Mouse (Mus musculus) neural tube, embryonic 14.5 days (tissue): ENCODE data around the gene Rad9b. TPM values are rescaled to one million over a fixed set of nuclear protein-coding genes. Genes with fewer than 3 reads are reported as not detected.
A peak's percentile ranks its signal among the peaks of the same experiment; 100 is the strongest.

Experiments
- ATAC-seq: fragments of 200-750 bp; cut with Nextera tagmentation; 2 replicates; pipeline ENCODE4 v1.8.0; 2017; ENCODE audit warnings: low read depth, mild to moderate bottlenecking, moderate TSS enrichment, moderate library complexity
- H3K27ac ChIP-seq: fragments of 300-500 bp; sonication (generic); 2 replicates; pipeline ENCODE4 v1.5.1; 2014; ENCODE audit warnings: low read depth, mild to moderate bottlenecking, control low read depth, low read length, moderate library complexity, mixed read lengths
- H3K27me3 ChIP-seq: fragments of 300-500 bp; sonication (generic); 2 replicates; pipeline ENCODE4 v1.6.1; 2014; ENCODE audit warnings: low read length; ENCODE audit not compliant: control insufficient read depth, insufficient read depth
- H3K36me3 ChIP-seq: fragments of 300-500 bp; sonication (generic); 2 replicates; pipeline ENCODE4 v1.6.1; 2014; ENCODE audit warnings: low read length, mixed read lengths; ENCODE audit not compliant: control insufficient read depth, insufficient read depth
- H3K4me1 ChIP-seq: fragments of 300-500 bp; sonication (generic); 2 replicates; pipeline ENCODE4 v1.6.1; 2014; ENCODE audit warnings: low read length; ENCODE audit not compliant: control insufficient read depth, insufficient read depth
- H3K4me2 ChIP-seq: fragments of 300-500 bp; sonication (generic); 2 replicates; pipeline ENCODE4 v1.6.1; 2014; ENCODE audit warnings: mild to moderate bottlenecking, low read depth, low read length, control low read depth
- H3K4me3 ChIP-seq: fragments of 300-500 bp; sonication (generic); 2 replicates; pipeline ENCODE4 v1.5.1; 2014; ENCODE audit warnings: low read depth, low read length, control low read depth, mixed read lengths
- H3K9ac ChIP-seq: fragments of 300-500 bp; sonication (generic); replicated peaks from 2 replicates; pipeline ENCODE4 v1.6.1; 2014; ENCODE audit warnings: low read depth, mild to moderate bottlenecking, control low read depth, low read length, mixed read lengths
- H3K9me3 ChIP-seq: fragments of 300-500 bp; sonication (generic); 2 replicates; pipeline ENCODE4 v1.6.1; 2016; ENCODE audit warnings: low read length; ENCODE audit not compliant: control insufficient read depth
- WGBS: fragments of 180-500 bp; shearing (Covaris S2); extraction: QIAGEN DNeasy Blood & Tissue Kit; methylation state at CpG from one replicate; pipeline ENCODE4 v1.1.7; 2014; 5-methylcytosine and 5-hydroxymethylcytosine counted together
- polyA plus RNA-seq: library from polyadenylated mRNA; unstranded; fragments of >200 nt; fragmentation: Nextera tagmentation; extraction: Ambion mirVana; gene quantifications from 2 replicates; pipeline ENCODE4 v1.2.1, GENCODE M21; 2014

Gene Rad9b
- polyA plus RNA-seq, 1 experiment from 2014 or later = 24.7 TPM

- no peak overlapping the region for H3K4me2 ChIP-seq
- H3K4me3 ChIP-seq = no peak overlapping the region
- 88% methylated on average over 8 of the region's 8 CpGs for WGBS
- peaks cover 6% of the 10 kb centered on the region; the same call in 1 of the 2 replicates for H3K36me3 ChIP-seq
- H3K9me3 ChIP-seq = no peaks in the 10 kb centered on the region
- no peak overlapping the region for H3K9ac ChIP-seq
- no peak for ATAC-seq
- no peak overlapping the region for H3K27ac ChIP-seq
- no peaks in the 10 kb centered on the region for H3K4me1 ChIP-seq
- no peaks in the 10 kb centered on the region for H3K27me3 ChIP-seq
Measured at GRCm38 (mm10) chr5:122310699-122311098, 43.3 kb downstream of the Rad9b start.

GRCm38 (mm10) chr5:122306536-122306935, 47.5 kb downstream of the Rad9b start:
- no peak overlapping the region for H3K27ac ChIP-seq
- 91% methylated on average over 3 of the region's 3 CpGs for WGBS
- no peaks in the 10 kb centered on the region for H3K9me3 ChIP-seq
- ATAC-seq = no peak
- no peak overlapping the region for H3K4me3 ChIP-seq
- no peaks in the 10 kb centered on the region for H3K27me3 ChIP-seq
- H3K9ac ChIP-seq = no peak overlapping the region
- H3K4me1 ChIP-seq = peaks cover 9% of the 10 kb centered on the region
- H3K4me2 ChIP-seq = no peak overlapping the region
- peaks cover 6% of the 10 kb centered on the region; the same call in 1 of the 2 replicates for H3K36me3 ChIP-seq

- Histone ChIP-seq H3K27me3 (no peaks in the 10 kb centered on the region), H3K27ac (no peak overlapping the region), H3K36me3 (0 out of 2 replicates have a peak, but pooled peaks cover 6% of the 10 kb centered on the region), H3K4me1 (peaks cover 9% of the 10 kb centered on the region), H3K4me2 (no peak overlapping the region), H3K4me3 (no peak overlapping the region), H3K9ac (no peak overlapping the region), H3K9me3 (no peaks in the 10 kb centered on the region)
- ATAC-seq = no peak
- whole genome bisulfite sequencing = 94% methylated on average over 7 of the region's 7 CpGs
Measured at GRCm38 (mm10) chr5:122305472-122305871, 48.6 kb downstream of the Rad9b start.

- H3K27ac ChIP-seq = no peak overlapping the region
- no peak overlapping the region for H3K9ac ChIP-seq
- no peak overlapping the region for H3K4me2 ChIP-seq
- H3K36me3 ChIP-seq = 0 out of 2 replicates have a peak, but pooled peaks cover 6% of the 10 kb centered on the region
- ATAC-seq = no peak
- H3K4me3 ChIP-seq = no peak overlapping the region
- H3K9me3 ChIP-seq = no peaks in the 10 kb centered on the region
- 83% methylated on average over 6 of the region's 6 CpGs for WGBS
- no peaks in the 10 kb centered on the region for H3K27me3 ChIP-seq
- H3K4me1 ChIP-seq = peaks cover 9% of the 10 kb centered on the region
Measured at GRCm38 (mm10) chr5:122304541-122304940, 49.5 kb downstream of the Rad9b start.

- Histone ChIP-seq H3K4me2 (no peak overlapping the region), H3K36me3 (0 out of 2 replicates have a peak, but pooled peaks cover 6% of the 10 kb centered on the region), H3K4me1 (peaks cover 9% of the 10 kb centered on the region), H3K27ac (no peak overlapping the region), H3K9ac (no peak overlapping the region), H3K4me3 (no peak overlapping the region), H3K9me3 (no peaks in the 10 kb centered on the region), H3K27me3 (no peaks in the 10 kb centered on the region)
- ATAC-seq = no peak
- 87% methylated on average over 7 of the region's 7 CpGs for WGBS
Measured at GRCm38 (mm10) chr5:122303937-122304336, 50.1 kb downstream of the Rad9b start.

GRCm38 (mm10) chr5:122302810-122303745, 51.0 kb downstream of the Rad9b start:
- Histone ChIP-seq H3K9me3 (no peaks in the 10 kb centered on the region), H3K36me3 (0 out of 2 replicates have a peak, but pooled peaks cover under 1% of the 10 kb centered on the region), H3K27me3 (no peaks in the 10 kb centered on the region), H3K4me1 (peaks cover 9% of the 10 kb centered on the region), H3K4me3 (no peak overlapping the region), H3K27ac (peak overlapping the region; percentile 12; the same call in 1 of the 2 replicates), H3K9ac (no peak overlapping the region), H3K4me2 (no peak overlapping the region)
- 69% methylated on average over 17 of the region's 17 CpGs for WGBS
- ATAC-seq = no peak

- Histone ChIP-seq H3K27me3 (no peaks in the 10 kb centered on the region), H3K4me2 (no peak overlapping the region), H3K9ac (no peak overlapping the region), H3K4me3 (no peak overlapping the region), H3K4me1 (peaks cover 9% of the 10 kb centered on the region), H3K9me3 (no peaks in the 10 kb centered on the region), H3K27ac (no peak overlapping the region), H3K36me3 (no peaks in the 10 kb centered on the region)
- no peak for ATAC-seq
- 80% methylated on average over 6 of the region's 6 CpGs for WGBS
Measured at GRCm38 (mm10) chr5:122300071-122300518, 53.9 kb downstream of the Rad9b start.

- no peaks in the 10 kb centered on the region for H3K27me3 ChIP-seq
- H3K9ac ChIP-seq = no peak overlapping the region
- H3K4me3 ChIP-seq = no peak overlapping the region
- H3K36me3 ChIP-seq = no peaks in the 10 kb centered on the region
- no peak overlapping the region for H3K4me2 ChIP-seq
- WGBS = 81% methylated on average over 14 of the region's 14 CpGs
- H3K9me3 ChIP-seq = no peaks in the 10 kb centered on the region
- ATAC-seq = no peak
- H3K4me1 ChIP-seq = peaks cover 12% of the 10 kb centered on the region
- no peak overlapping the region for H3K27ac ChIP-seq
Measured at GRCm38 (mm10) chr5:122295113-122295935, 58.7 kb downstream of the Rad9b start.
